Mouse (Mus musculus): ENCODE results near the gene Mustn1. TPM values are rescaled to one million over a fixed set of nuclear protein-coding genes. Genes with fewer than 3 reads are reported as not detected.
A peak's percentile ranks its signal among the peaks of the same experiment; 100 is the strongest.

Mustn1 gene
- polyA plus RNA-seq, 1 experiment: 4.9 TPM

- no peak for TF ChIP-seq POLR2A (IDR thresholded peaks at IDR 0.05; ENCODE audit: low read depth, low read length)
- no peak for TF ChIP-seq CTCF (IDR thresholded peaks at IDR 0.05; ENCODE audit: extremely low read depth, insufficient read depth, insufficient read length, insufficient replicate concordance)
- DNase-seq (ENCODE audit: low read depth in 1 of 2, low spot score in 2 of 2): no peak
- H3K4me1 ChIP-seq (ENCODE audit: control insufficient read depth, insufficient read depth, insufficient read length): peaks cover 3% of the 10 kb centered on the region; the same call in 1 of the 2 replicates
- no peak overlapping the region for H3K4me3 ChIP-seq (ENCODE audit: extremely low read depth, insufficient read depth, insufficient read length)
- H3K27ac ChIP-seq (ENCODE audit: insufficient read depth, low read length): no peak overlapping the region
- 15% methylated on average over 9 of the region's 9 CpGs for WGBS
- H3K27me3 ChIP-seq (ENCODE audit: control insufficient read depth, insufficient read depth, low read length): no peaks in the 10 kb centered on the region
- H3K36me3 ChIP-seq (ENCODE audit: control insufficient read depth, insufficient read depth, low read length): no peaks in the 10 kb centered on the region
Measured at GRCm38 (mm10) chr14:30888271-30888732, 9.3 kb downstream of the Mustn1 start.

DNA sequence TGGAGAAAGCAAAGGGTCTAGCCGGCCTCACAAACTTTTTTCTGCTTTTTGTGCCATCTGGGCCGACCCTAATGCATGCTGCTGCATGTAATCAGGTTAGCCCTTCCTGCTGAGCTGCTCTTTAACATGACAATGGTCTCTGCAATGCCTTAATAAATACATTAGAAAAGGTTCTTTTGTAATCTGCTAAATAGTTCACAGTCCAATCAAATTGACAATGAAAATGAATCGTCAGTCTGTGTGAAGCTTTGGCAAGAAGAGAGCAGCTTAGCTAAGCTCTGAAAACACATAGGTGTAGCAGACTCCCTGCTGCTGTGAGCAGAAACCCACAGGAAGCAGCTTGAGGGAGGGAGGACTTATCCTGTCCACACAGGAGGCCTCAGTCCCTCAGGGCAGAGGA, 21.0 kb downstream of the Mustn1 start:
- 53% methylated on average over 3 of the region's 3 CpGs for WGBS
- TF ChIP-seq POLR2A (IDR thresholded peaks at IDR 0.05; ENCODE audit: low read depth, low read length) (no peak), CTCF (IDR thresholded peaks at IDR 0.05; ENCODE audit: extremely low read depth, insufficient read depth, insufficient read length, insufficient replicate concordance) (no peak)
- Histone ChIP-seq H3K27me3 (ENCODE audit: control insufficient read depth, insufficient read depth, low read length) (no peaks in the 10 kb centered on the region), H3K4me1 (ENCODE audit: control insufficient read depth, insufficient read depth, insufficient read length) (no peaks in the 10 kb centered on the region), H3K4me3 (ENCODE audit: extremely low read depth, insufficient read depth, insufficient read length) (no peak overlapping the region), H3K27ac (ENCODE audit: insufficient read depth, low read length) (no peak overlapping the region), H3K36me3 (ENCODE audit: control insufficient read depth, insufficient read depth, low read length) (no peaks in the 10 kb centered on the region)
- no peak for DNase-seq (ENCODE audit: low read depth in 1 of 2, low spot score in 2 of 2)

DNA sequence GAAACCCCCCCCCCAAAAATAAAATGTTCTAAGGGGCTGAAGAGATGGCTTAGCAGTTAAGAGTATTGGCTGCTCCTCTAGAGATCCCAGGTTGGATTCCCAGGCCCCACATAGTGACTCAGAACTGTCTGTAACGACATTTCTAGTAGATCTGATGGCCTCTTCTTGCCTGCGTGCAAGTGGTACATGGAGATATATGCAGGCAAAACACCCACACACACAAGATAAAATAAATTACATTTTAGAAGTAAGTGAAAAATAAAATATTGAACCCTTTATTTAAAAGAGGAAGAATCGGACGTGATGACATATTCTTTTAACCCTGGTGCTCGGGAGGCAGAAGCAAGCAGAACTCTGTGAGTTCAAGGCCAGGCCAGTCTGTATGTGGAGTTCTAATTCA, 23.6 kb downstream of the Mustn1 start:
- no peak for DNase-seq (ENCODE audit: low read depth in 1 of 2, low spot score in 2 of 2)
- H3K27me3 ChIP-seq (ENCODE audit: control insufficient read depth, insufficient read depth, low read length): no peaks in the 10 kb centered on the region
- WGBS: 84% methylated on average over 5 of the region's 5 CpGs
- H3K27ac ChIP-seq (ENCODE audit: insufficient read depth, low read length): no peak overlapping the region
- TF ChIP-seq CTCF (IDR thresholded peaks at IDR 0.05; ENCODE audit: extremely low read depth, insufficient read depth, insufficient read length, insufficient replicate concordance) (no peak), POLR2A (IDR thresholded peaks at IDR 0.05; ENCODE audit: low read depth, low read length) (no peak)
- H3K4me3 ChIP-seq (ENCODE audit: extremely low read depth, insufficient read depth, insufficient read length): no peak overlapping the region
- H3K4me1 ChIP-seq (ENCODE audit: control insufficient read depth, insufficient read depth, insufficient read length): no peaks in the 10 kb centered on the region; the same call in 1 of the 2 replicates
- no peaks in the 10 kb centered on the region for H3K36me3 ChIP-seq (ENCODE audit: control insufficient read depth, insufficient read depth, low read length)

DNA sequence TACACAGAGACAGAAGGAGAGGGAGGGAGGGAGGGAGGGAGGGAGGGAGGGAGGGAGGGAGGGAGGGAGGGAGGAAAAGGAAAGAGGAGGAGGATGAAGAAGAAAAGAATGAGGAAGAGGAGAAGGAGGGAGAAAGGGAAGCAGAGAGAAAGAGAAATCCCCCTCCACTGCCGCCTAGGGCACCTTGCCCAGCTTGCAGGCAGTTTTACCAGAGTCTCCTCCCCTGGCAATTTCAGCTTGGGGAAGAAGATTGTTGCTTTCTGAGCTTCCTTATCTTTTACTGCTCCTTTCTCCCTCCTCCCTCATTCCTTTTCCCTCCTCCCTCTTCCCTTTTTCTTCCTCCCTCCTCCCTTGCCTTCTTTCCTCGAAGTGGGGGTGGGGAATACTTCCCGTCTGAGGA, 24.0 kb downstream of the Mustn1 start:
- H3K27me3 ChIP-seq (ENCODE audit: control insufficient read depth, insufficient read depth, low read length): no peaks in the 10 kb centered on the region
- TF ChIP-seq CTCF (IDR thresholded peaks at IDR 0.05; ENCODE audit: extremely low read depth, insufficient read depth, insufficient read length, insufficient replicate concordance): no peak
- no peak for TF ChIP-seq POLR2A (IDR thresholded peaks at IDR 0.05; ENCODE audit: low read depth, low read length)
- no peak for DNase-seq (ENCODE audit: low read depth in 1 of 2, low spot score in 2 of 2)
- 64% methylated on average over 3 of the region's 3 CpGs for WGBS
- H3K27ac ChIP-seq (ENCODE audit: insufficient read depth, low read length): no peak overlapping the region
- H3K4me3 ChIP-seq (ENCODE audit: extremely low read depth, insufficient read depth, insufficient read length): no peak overlapping the region
- no peaks in the 10 kb centered on the region for H3K36me3 ChIP-seq (ENCODE audit: control insufficient read depth, insufficient read depth, low read length)
- no peaks in the 10 kb centered on the region; the same call in 1 of the 2 replicates for H3K4me1 ChIP-seq (ENCODE audit: control insufficient read depth, insufficient read depth, insufficient read length)

DNA sequence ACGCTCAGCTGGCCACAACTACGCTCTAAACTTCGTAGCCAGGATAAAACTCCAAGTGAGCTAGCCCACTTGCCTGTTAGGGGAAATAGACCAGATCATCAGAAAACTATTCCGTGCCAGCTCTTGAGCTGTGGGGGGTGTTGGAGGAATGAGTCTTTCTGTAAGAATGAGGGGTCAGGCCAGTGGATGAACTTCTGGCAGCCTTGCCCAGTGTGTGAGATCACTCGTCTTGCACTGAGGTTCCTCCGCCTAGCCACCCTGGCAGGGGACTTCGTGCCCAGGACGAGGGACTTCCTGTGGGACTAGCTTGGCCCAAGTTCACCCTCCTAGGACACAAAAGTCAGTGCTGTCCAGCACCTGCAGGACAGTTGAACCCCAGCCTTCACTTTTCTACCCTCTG, 25.3 kb downstream of the Mustn1 start:
- TF ChIP-seq CTCF (IDR thresholded peaks at IDR 0.05; ENCODE audit: extremely low read depth, insufficient read depth, insufficient read length, insufficient replicate concordance) (no peak), POLR2A (IDR thresholded peaks at IDR 0.05; ENCODE audit: low read depth, low read length) (no peak)
- WGBS: 79% methylated on average over 8 of the region's 8 CpGs

DNA sequence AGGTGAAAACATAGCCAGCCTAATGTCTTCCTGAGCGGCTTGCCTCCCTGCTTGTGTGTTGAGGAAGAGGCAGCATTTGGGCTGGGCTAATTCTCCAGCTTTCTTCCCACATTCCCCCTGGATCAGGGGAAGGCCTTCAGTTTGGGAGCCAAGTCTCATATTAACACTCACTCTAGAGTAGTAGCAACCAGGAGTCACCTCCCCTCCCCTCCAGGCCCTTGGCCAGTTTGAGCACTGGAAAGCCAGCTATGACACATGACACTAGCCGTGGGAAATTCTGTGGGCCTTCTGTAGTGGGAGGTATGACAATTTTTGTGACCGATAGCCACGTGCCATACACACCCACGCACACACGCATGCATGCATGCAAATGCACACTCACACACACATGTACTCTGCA, 27.0 kb downstream of the Mustn1 start:
- no peaks in the 10 kb centered on the region for H3K27me3 ChIP-seq (ENCODE audit: control insufficient read depth, insufficient read depth, low read length)
- WGBS: 86% methylated on average over 6 of the region's 6 CpGs
- no peaks in the 10 kb centered on the region for H3K36me3 ChIP-seq (ENCODE audit: control insufficient read depth, insufficient read depth, low read length)
- no peak overlapping the region for H3K27ac ChIP-seq (ENCODE audit: insufficient read depth, low read length)
- DNase-seq (ENCODE audit: low read depth in 1 of 2, low spot score in 2 of 2): no peak
- H3K4me1 ChIP-seq (ENCODE audit: control insufficient read depth, insufficient read depth, insufficient read length): no peaks in the 10 kb centered on the region; the same call in 1 of the 2 replicates
- H3K4me3 ChIP-seq (ENCODE audit: extremely low read depth, insufficient read depth, insufficient read length): no peak overlapping the region
- no peak for TF ChIP-seq POLR2A (IDR thresholded peaks at IDR 0.05; ENCODE audit: low read depth, low read length)
- no peak for TF ChIP-seq CTCF (IDR thresholded peaks at IDR 0.05; ENCODE audit: extremely low read depth, insufficient read depth, insufficient read length, insufficient replicate concordance)

More for the DNA sequence above, 25.3 kb downstream of the Mustn1 start:
- no peaks in the 10 kb centered on the region for H3K27me3 ChIP-seq (ENCODE audit: control insufficient read depth, insufficient read depth, low read length)
- no peak for DNase-seq (ENCODE audit: low read depth in 1 of 2, low spot score in 2 of 2)
- H3K36me3 ChIP-seq (ENCODE audit: control insufficient read depth, insufficient read depth, low read length): no peaks in the 10 kb centered on the region
- H3K4me1 ChIP-seq (ENCODE audit: control insufficient read depth, insufficient read depth, insufficient read length): no peaks in the 10 kb centered on the region; the same call in 1 of the 2 replicates
- no peak overlapping the region for H3K27ac ChIP-seq (ENCODE audit: insufficient read depth, low read length)
- H3K4me3 ChIP-seq (ENCODE audit: extremely low read depth, insufficient read depth, insufficient read length): no peak overlapping the region

- WGBS: 63% methylated on average over 3 of the region's 3 CpGs
- H3K27ac ChIP-seq (ENCODE audit: insufficient read depth, low read length): no peak overlapping the region
- DNase-seq (ENCODE audit: low read depth in 1 of 2, low spot score in 2 of 2): peak; percentile 14 to 17
Measured at GRCm38 (mm10) chr14:30907814-30908265, 28.8 kb downstream of the Mustn1 start.

More at GRCm38 (mm10) chr14:30907814-30908265, 28.8 kb downstream of the Mustn1 start:
- H3K36me3 ChIP-seq (ENCODE audit: control insufficient read depth, insufficient read depth, low read length): no peaks in the 10 kb centered on the region
- no peaks in the 10 kb centered on the region; the same call in 1 of the 2 replicates for H3K4me1 ChIP-seq (ENCODE audit: control insufficient read depth, insufficient read depth, insufficient read length)
- no peak overlapping the region for H3K4me3 ChIP-seq (ENCODE audit: extremely low read depth, insufficient read depth, insufficient read length)
- H3K27me3 ChIP-seq (ENCODE audit: control insufficient read depth, insufficient read depth, low read length): no peaks in the 10 kb centered on the region
- no peak for TF ChIP-seq CTCF (IDR thresholded peaks at IDR 0.05; ENCODE audit: extremely low read depth, insufficient read depth, insufficient read length, insufficient replicate concordance)
- no peak for TF ChIP-seq POLR2A (IDR thresholded peaks at IDR 0.05; ENCODE audit: low read depth, low read length)
